Mouse (Mus musculus): ENCODE results near the gene Vmn1r86. TPM values are rescaled to one million over a fixed set of nuclear protein-coding genes. Genes with fewer than 3 reads are reported as not detected.
A peak's percentile ranks its signal among the peaks of the same experiment; 100 is the strongest.
"Not testable (repeated sequence)": the region's sequence is repeated elsewhere in the genome, so short reads cannot be mapped to it uniquely, and the experiment has no call there.

Vmn1r86 gene
- not detected in 2 replicates for polyA plus RNA-seq (2016; fragmentation: Nextera tagmentation; extraction: Ambion mirVana)

GRCm38 (mm10) chr7:13119817-13120216, at the start of gene Vmn1r86:
Gene Vmn1r86, minus strand, starts transcription at chr7:13119917.
- no peak within 1 kb of the TSS for H3K4me3 ChIP-seq
- DNase-seq (ENCODE audit: low spot score), result no peak
- no peaks in the 10 kb centered on the region for H3K27me3 ChIP-seq (ENCODE audit: low read depth, poor library complexity, severe bottlenecking)
- H3K36me3 ChIP-seq, result no peaks in the 10 kb centered on the region
- H3K4me1 ChIP-seq, result no peaks in the 10 kb centered on the region
- no peaks in the 10 kb centered on the region for H3K9me3 ChIP-seq (replicated peaks)
- H3K27ac ChIP-seq (replicated peaks), result no peak within 1 kb of the TSS

- Histone ChIP-seq H3K27ac (replicated peaks) (no peak within 1 kb of the TSS), H3K36me3 (no peaks in the 10 kb centered on the region), H3K27me3 (ENCODE audit: low read depth, poor library complexity, severe bottlenecking) (no peaks in the 10 kb centered on the region), H3K4me1 (no peaks in the 10 kb centered on the region), H3K9me3 (replicated peaks) (peaks cover 8% of the 10 kb centered on the region; the same call in 1 of the 2 replicates), H3K4me3 (no peak within 1 kb of the TSS)
- no peak for DNase-seq (ENCODE audit: low spot score)
These were observed 39.6 kb upstream of the Vmn1r86 start, which contains the start of gene Vmn1r88 for GRCm38 (mm10) chr7:13159268-13159667. Gene Vmn1r88, plus strand, starts transcription at chr7:13159568.

GRCm38 (mm10) chr7:13140057-13140456, 20.3 kb upstream of the Vmn1r86 start, which contains the start of gene Vmn1r87:
Gene Vmn1r87, minus strand, starts transcription at chr7:13140157.
- H3K36me3 ChIP-seq, result no peaks in the 10 kb centered on the region
- H3K27me3 ChIP-seq (ENCODE audit: low read depth, poor library complexity, severe bottlenecking), result no peaks in the 10 kb centered on the region
- H3K27ac ChIP-seq (replicated peaks), result no peak within 1 kb of the TSS
- 90% methylated on average over 1 of the region's 1 CpGs for WGBS
- H3K4me3 ChIP-seq, result no peak within 1 kb of the TSS
- no peak for DNase-seq (ENCODE audit: low spot score)
- no peaks in the 10 kb centered on the region for H3K4me1 ChIP-seq
- H3K9me3 ChIP-seq (replicated peaks), result no peaks in the 10 kb centered on the region

- H3K9me3 ChIP-seq (replicated peaks), result no peaks in the 10 kb centered on the region
- no peak overlapping the region for H3K4me3 ChIP-seq
- DNase-seq (ENCODE audit: low spot score), result no peak
- H3K27me3 ChIP-seq (ENCODE audit: low read depth, poor library complexity, severe bottlenecking), result no peaks in the 10 kb centered on the region
- no peak overlapping the region for H3K27ac ChIP-seq (replicated peaks)
- H3K4me1 ChIP-seq, result no peaks in the 10 kb centered on the region
- no peaks in the 10 kb centered on the region for H3K36me3 ChIP-seq
These were observed 17.6 kb upstream of the Vmn1r86 start for GRCm38 (mm10) chr7:13137340-13137739.

- Histone ChIP-seq H3K4me3 (no peak overlapping the region), H3K4me1 (no peaks in the 10 kb centered on the region), H3K36me3 (no peaks in the 10 kb centered on the region), H3K9me3 (replicated peaks) (no peaks in the 10 kb centered on the region), H3K27me3 (ENCODE audit: low read depth, poor library complexity, severe bottlenecking) (no peaks in the 10 kb centered on the region), H3K27ac (replicated peaks) (no peak overlapping the region)
- DNase-seq (ENCODE audit: low spot score), result no peak
- 83% methylated on average over 2 of the region's 2 CpGs for WGBS
These were observed 12.1 kb upstream of the Vmn1r86 start for GRCm38 (mm10) chr7:13131856-13132255.

- H3K36me3 ChIP-seq; H3K4me1 ChIP-seq; H3K9me3 ChIP-seq (replicated peaks); H3K27me3 ChIP-seq (ENCODE audit: low read depth, poor library complexity, severe bottlenecking); DNase-seq (ENCODE audit: low spot score); H3K27ac ChIP-seq (replicated peaks): not testable (repeated sequence)
- peak overlapping the region; percentile 43 for H3K4me3 ChIP-seq
- 1% methylated on average over 22 of the region's 34 CpGs for WGBS
These were observed 3.9 kb upstream of the Vmn1r86 start for GRCm38 (mm10) chr7:13123554-13124153.

- 60% methylated on average over 3 of the region's 3 CpGs for WGBS
- DNase-seq (ENCODE audit: low spot score), result no peak
- no peaks in the 10 kb centered on the region for H3K9me3 ChIP-seq (replicated peaks)
These were observed 24.6 kb downstream of the Vmn1r86 start, which contains the start of gene Vmn1r85 for GRCm38 (mm10) chr7:13095073-13095472. Gene Vmn1r85, minus strand, starts transcription at chr7:13095173.

GRCm38 (mm10) chr7:13072293-13072692, 47.4 kb downstream of the Vmn1r86 start:
- H3K9me3 ChIP-seq (replicated peaks), result 0 out of 2 replicates have a peak, but pooled peaks cover 4% of the 10 kb centered on the region
- DNase-seq (ENCODE audit: low spot score), result no peak
- no peaks in the 10 kb centered on the region for H3K4me1 ChIP-seq
- H3K36me3 ChIP-seq, result no peaks in the 10 kb centered on the region
- H3K27me3 ChIP-seq (ENCODE audit: low read depth, poor library complexity, severe bottlenecking), result no peaks in the 10 kb centered on the region
- no peak overlapping the region for H3K4me3 ChIP-seq
- 58% methylated on average over 5 of the region's 5 CpGs for WGBS
- H3K27ac ChIP-seq (replicated peaks), result no peak overlapping the region

More at GRCm38 (mm10) chr7:13095073-13095472, 24.6 kb downstream of the Vmn1r86 start, which contains the start of gene Vmn1r85:
- no peaks in the 10 kb centered on the region for H3K36me3 ChIP-seq
- H3K4me1 ChIP-seq, result no peaks in the 10 kb centered on the region
- H3K4me3 ChIP-seq, result no peak within 1 kb of the TSS
- H3K27ac ChIP-seq (replicated peaks), result no peak within 1 kb of the TSS
- no peaks in the 10 kb centered on the region for H3K27me3 ChIP-seq (ENCODE audit: low read depth, poor library complexity, severe bottlenecking)

GRCm38 (mm10) chr7:13063399-13063798, 56.3 kb downstream of the Vmn1r86 start:
- not testable (repeated sequence) for H3K27ac ChIP-seq (replicated peaks); H3K4me3 ChIP-seq; H3K36me3 ChIP-seq; H3K4me1 ChIP-seq; H3K27me3 ChIP-seq (ENCODE audit: low read depth, poor library complexity, severe bottlenecking); DNase-seq (ENCODE audit: low spot score)
- WGBS, result 61% methylated on average over 2 of the region's 2 CpGs
- H3K9me3 ChIP-seq (replicated peaks), result peaks cover 15% of the 10 kb centered on the region; the same call in 1 of the 2 replicates

GRCm38 (mm10) chr7:13059536-13059935, 60.2 kb downstream of the Vmn1r86 start:
- DNase-seq (ENCODE audit: low spot score), result no peak
- 88% methylated on average over 9 of the region's 9 CpGs for WGBS
- H3K4me1 ChIP-seq, result peaks cover 5% of the 10 kb centered on the region; the same call in 1 of the 2 replicates
- peaks cover 9% of the 10 kb centered on the region; the same call in 1 of the 2 replicates for H3K9me3 ChIP-seq (replicated peaks)
- H3K36me3 ChIP-seq, result no peaks in the 10 kb centered on the region
- no peak overlapping the region for H3K4me3 ChIP-seq
- no peak overlapping the region for H3K27ac ChIP-seq (replicated peaks)
- H3K27me3 ChIP-seq (ENCODE audit: low read depth, poor library complexity, severe bottlenecking), result no peaks in the 10 kb centered on the region

- no peak for DNase-seq (ENCODE audit: low spot score)
- Histone ChIP-seq H3K27me3 (ENCODE audit: low read depth, poor library complexity, severe bottlenecking) (no peaks in the 10 kb centered on the region), H3K27ac (replicated peaks) (no peak overlapping the region), H3K36me3 (no peaks in the 10 kb centered on the region), H3K9me3 (replicated peaks) (no peaks in the 10 kb centered on the region), H3K4me1 (peaks cover 13% of the 10 kb centered on the region), H3K4me3 (no peak overlapping the region)
- 58% methylated on average over 8 of the region's 8 CpGs for WGBS
These were observed 62.6 kb downstream of the Vmn1r86 start for GRCm38 (mm10) chr7:13056913-13057700.

GRCm38 (mm10) chr7:13054287-13055010, 65.3 kb downstream of the Vmn1r86 start, which contains the start of gene Mzf1:
Gene Mzf1, minus strand, starts transcription at chr7:13054764.
- H3K27ac ChIP-seq (replicated peaks), result peak within 1 kb of the TSS; percentile 96
- no peaks in the 10 kb centered on the region for H3K9me3 ChIP-seq (replicated peaks)
- H3K4me1 ChIP-seq, result peaks cover 13% of the 10 kb centered on the region
- WGBS, result under 1% methylated on average over 41 of the region's 41 CpGs
- DNase-seq (ENCODE audit: low spot score), result peak; percentile 96
- peak within 1 kb of the TSS; percentile 65 for H3K4me3 ChIP-seq
- no peaks in the 10 kb centered on the region for H3K36me3 ChIP-seq
- no peaks in the 10 kb centered on the region for H3K27me3 ChIP-seq (ENCODE audit: low read depth, poor library complexity, severe bottlenecking)

Measured in midbrain, embryonic 10.5 days (tissue).